In the genomic region with DNA sequence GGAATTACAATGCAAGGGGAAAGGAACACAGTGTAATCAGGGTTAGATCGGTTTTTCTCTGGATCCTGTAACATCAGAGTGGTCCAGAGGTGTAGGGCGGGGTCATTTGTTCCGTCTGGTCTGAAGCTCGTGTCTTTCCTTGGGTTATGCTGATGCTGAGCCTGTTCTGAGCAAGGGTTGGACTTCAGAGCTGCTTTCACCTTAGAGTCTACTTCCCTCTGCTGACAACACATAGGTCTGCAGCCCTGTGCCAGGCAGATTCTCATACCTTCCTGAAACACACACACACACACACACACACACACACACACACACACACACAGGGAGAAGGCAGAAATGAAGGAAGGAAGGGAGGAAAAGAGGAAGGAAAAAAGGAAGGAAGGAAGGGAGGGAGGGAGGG, we compare ENCODE assay signal across 10 mouse cellular contexts. TPM values are rescaled to one million over a fixed set of nuclear protein-coding genes. Genes with fewer than 3 reads are reported as not detected.
DNase-seq lines count a peak whose midpoint lies in the region; ATAC-seq and TF ChIP-seq lines count a peak whose summit lies in the region.
"Had no signal": no experiment of that assay in that cellular context is flagged by ENCODE, and none has a peak within 500 bp of the region (broad histone marks: within the 10 kb centered on the region; RNA-seq: fewer than 3 reads in every experiment).

No protein-coding gene starts in this region.

- no peaks in the 10 kb centered on the region for H3K36me3 ChIP-seq in heart, adult 2 months (ENCODE audit: control insufficient read depth, insufficient read depth, low read length)
- no peaks in the 10 kb centered on the region for H3K36me3 ChIP-seq in embryonic facial prominence, embryonic 10.5 days (replicated peaks)
- H3K36me3 ChIP-seq in midbrain, embryonic 15.5 days (replicated peaks), result no peaks in the 10 kb centered on the region
- H3K36me3 ChIP-seq: heart, embryonic 15.5 days had no signal

- no peak for DNase-seq in heart, adult 2 months
- DNase-seq in heart, postnatal 25 days (ENCODE audit: low spot score), result no peak
- peak; percentile 7 for DNase-seq in urinary bladder, postnatal 14 days (ENCODE audit: low spot score)
- DNase-seq in urinary bladder, postnatal 10 days (ENCODE audit: low spot score), result no peak
- DNase-seq in lung, adult 2 months, result no peak
- DNase-seq in embryonic facial prominence, embryonic 10.5 days (ENCODE audit: low spot score), result no peak

- no peaks in the 10 kb centered on the region for H3K27me3 ChIP-seq in heart, adult 2 months (ENCODE audit: control insufficient read depth, insufficient read depth, low read length)
- H3K27me3 ChIP-seq in embryonic facial prominence, embryonic 10.5 days (replicated peaks; ENCODE audit: low read depth, poor library complexity, severe bottlenecking), result no peaks in the 10 kb centered on the region
- H3K27me3 ChIP-seq in midbrain, embryonic 15.5 days (replicated peaks), result no peaks in the 10 kb centered on the region
- H3K27me3 ChIP-seq: heart, embryonic 15.5 days had no signal

- no peak overlapping the region for H3K9ac ChIP-seq in heart, adult 2 months (ENCODE audit: low read depth, low read length)
- H3K9ac ChIP-seq in midbrain, embryonic 15.5 days, result no peak overlapping the region
- H3K9ac ChIP-seq: heart, embryonic 15.5 days had no signal

- no peak overlapping the region for H3K4me2 ChIP-seq in midbrain, embryonic 15.5 days
- H3K4me2 ChIP-seq: heart, embryonic 15.5 days had no signal

- peak; percentile 77 for ATAC-seq in granulocyte monocyte progenitor cell, adult 5-6 weeks (replicated peaks; ENCODE audit: poor library complexity, severe bottlenecking)
- ATAC-seq in midbrain, embryonic 15.5 days (replicated peaks), result no peak

- intact Hi-C loops in heart, adult 2 months (cut with DNase I), result loop anchor here (5.0 kb wide), 1 partner anchor 121 kb away; no protein-coding TSS in a partner anchor
- intact Hi-C loops in heart, postnatal 25 days (cut with DNase I), result loop anchor here (2.0 kb wide), 1 partner anchor 120 kb away; no protein-coding TSS in a partner anchor

- peak; percentile 51 for TF ChIP-seq CTCF in heart, adult 2 months (IDR thresholded peaks at IDR 0.05)
- peak; percentile 8; the same call in 1 of the 2 replicates for TF ChIP-seq CTCF in lung, adult 2 months (IDR thresholded peaks at IDR 0.05; ENCODE audit: insufficient read depth, low read length)

- WGBS in heart, adult 2 months, result 37% methylated on average over 4 of the region's 4 CpGs
- WGBS in lung, adult 2 months, result 44% methylated on average over 4 of the region's 4 CpGs
- 63% methylated on average over 4 of the region's 4 CpGs for WGBS in embryonic facial prominence, embryonic 10.5 days
- 70% methylated on average over 4 of the region's 4 CpGs for WGBS in midbrain, embryonic 15.5 days

- H3K9me3 ChIP-seq in embryonic facial prominence, embryonic 10.5 days, result no peaks in the 10 kb centered on the region
- H3K9me3 ChIP-seq in midbrain, embryonic 15.5 days, result no peaks in the 10 kb centered on the region
- H3K9me3 ChIP-seq: heart, embryonic 15.5 days had no signal

- TF ChIP-seq POLR2A in heart, adult 2 months (IDR thresholded peaks at IDR 0.05; ENCODE audit: insufficient read depth, low read depth, low read length), result no peak
- no peak for TF ChIP-seq POLR2A in lung, adult 2 months (IDR thresholded peaks at IDR 0.05; ENCODE audit: borderline replicate concordance, extremely low read depth, low read depth, low read length)

- no peak overlapping the region for H3K27ac ChIP-seq in heart, adult 2 months
- H3K27ac ChIP-seq in embryonic facial prominence, embryonic 10.5 days (replicated peaks), result no peak overlapping the region
- H3K27ac ChIP-seq in midbrain, embryonic 15.5 days, result no peak overlapping the region
- H3K27ac ChIP-seq: heart, embryonic 15.5 days; macrophage had no signal

- H3K4me3 ChIP-seq in heart, adult 2 months, result no peak overlapping the region
- H3K4me3 ChIP-seq in lung, adult 2 months (replicated peaks; ENCODE audit: extremely low read depth, low read depth, low read length), result no peak overlapping the region
- H3K4me3 ChIP-seq in embryonic facial prominence, embryonic 10.5 days, result no peak overlapping the region
- no peak overlapping the region for H3K4me3 ChIP-seq in midbrain, embryonic 15.5 days
- H3K4me3 ChIP-seq: heart, embryonic 15.5 days had no signal

- no peaks in the 10 kb centered on the region for H3K4me1 ChIP-seq in heart, adult 2 months (ENCODE audit: control insufficient read depth, insufficient read depth, low read length)
- H3K4me1 ChIP-seq in lung, adult 2 months (ENCODE audit: control insufficient read depth, insufficient read depth, low read length), result no peaks in the 10 kb centered on the region
- H3K4me1 ChIP-seq in embryonic facial prominence, embryonic 10.5 days, result no peaks in the 10 kb centered on the region; the same call in 1 of the 2 replicates
- no peaks in the 10 kb centered on the region for H3K4me1 ChIP-seq in midbrain, embryonic 15.5 days
- H3K4me1 ChIP-seq: heart, embryonic 15.5 days had no signal

- no peaks in the 10 kb centered on the region for H3K79me2 ChIP-seq in heart, adult 2 months (replicated peaks; ENCODE audit: control insufficient read depth, insufficient read depth, low read length)

- no peak for TF ChIP-seq EP300 in heart, adult 2 months (IDR thresholded peaks at IDR 0.05; ENCODE audit: insufficient read depth, low read depth, low read length)

RNA-seq across cellular contexts. Expression of gene Rc3h1, which starts 43.2 kb away (rescaled TPM):
- total RNA-seq in heart, adult 2 months (2021), result 10 to 100 TPM; 39.0 to 42.0 TPM
- 9.8 and 21.1 TPM in 2 replicates for polyA plus RNA-seq in heart, adult 2 months (2012; rRNA removed)
- 10 to 100 TPM; 39.5 to 49.1 TPM for total RNA-seq in heart, postnatal 25 days (2021)
- total RNA-seq in granulocyte monocyte progenitor cell, adult 5-6 weeks (2014; fragmentation: Nextera tagmentation), result 33.0 and 34.8 TPM in 2 replicates
- total RNA-seq in granulocyte monocyte progenitor cell, adult 5-6 weeks (2017), result 19.1 and 20.5 TPM in 2 replicates
- polyA plus RNA-seq in lung, adult 2 months (2012; rRNA removed), result 15.6 and 16.0 TPM in 2 replicates
- polyA plus RNA-seq in embryonic facial prominence, embryonic 10.5 days (2016; fragmentation: Nextera tagmentation; extraction: Ambion mirVana), result 8.9 and 9.2 TPM in 2 replicates
- 7.6 and 8.0 TPM in 2 replicates for polyA plus RNA-seq in midbrain, embryonic 15.5 days (2015; fragmentation: Nextera tagmentation; extraction: Ambion mirVana)
